Mouse (Mus musculus) spleen, adult 2 months (tissue): Measurements from ENCODE around the gene Ndufa10. TPM values are rescaled to one million over a fixed set of nuclear protein-coding genes. Genes with fewer than 3 reads are reported as not detected.

Experiments
- DNase-seq, 2 experiments: peaks; one replicate each; pipeline versions ENCODE4 v3.0.0 to v3.0.0-alpha.2; 2012 to 2021; ENCODE audit warnings: low spot score in 2 of 2, low read depth in 1 of 2
- H3K27ac ChIP-seq: fragments of 200-500 bp; 2 replicates; pipeline ENCODE4 v1.5.1; 2012; ENCODE audit warnings: low read length, inconsistent platforms; ENCODE audit not compliant: insufficient read depth
- H3K27me3 ChIP-seq: fragments of 200-500 bp; 2 replicates; pipeline ENCODE4 v1.6.1; 2012; ENCODE audit warnings: mild to moderate bottlenecking, moderate library complexity, low read length, inconsistent platforms; ENCODE audit not compliant: control insufficient read depth, insufficient read depth
- H3K36me3 ChIP-seq: fragments of 200-500 bp; 2 replicates; pipeline ENCODE4 v1.6.1; 2012; ENCODE audit warnings: mild to moderate bottlenecking, low read length, inconsistent platforms; ENCODE audit not compliant: control insufficient read depth, insufficient read depth
- H3K4me1 ChIP-seq: fragments of 200-500 bp; 2 replicates; pipeline ENCODE4 v1.6.1; 2011; ENCODE audit warnings: inconsistent platforms; ENCODE audit not compliant: control insufficient read depth, insufficient read depth, insufficient read length
- H3K4me3 ChIP-seq: fragments of 200-500 bp; 2 replicates; pipeline ENCODE4 v1.5.1; 2011; ENCODE audit warnings: mild to moderate bottlenecking, inconsistent platforms; ENCODE audit not compliant: insufficient read depth, insufficient read length; ENCODE audit errors: extremely low read depth
- CTCF ChIP-seq: fragments of 200-500 bp; IDR thresholded peaks from 2 replicates; pipeline ENCODE4 v1.5.1; 2011; ENCODE audit warnings: mild to moderate bottlenecking, inconsistent platforms; ENCODE audit not compliant: insufficient read depth, insufficient read length, insufficient replicate concordance; ENCODE audit errors: extremely low read depth
- POLR2A ChIP-seq: fragments of 200-500 bp; IDR thresholded peaks from 2 replicates; pipeline ENCODE4 v1.6.1; 2011; ENCODE audit warnings: low read depth, low read length, inconsistent platforms
- WGBS: fragments of 180-500 bp; shearing (Covaris S2); methylation state at CpG from one replicate; pipeline ENCODE4 v1.1.7; 2018; 5-methylcytosine and 5-hydroxymethylcytosine counted together
- polyA plus RNA-seq: library from polyadenylated mRNA; depleted of rRNA; stranded (reverse); fragments of >200 nt; gene quantifications from 2 replicates; pipeline ENCODE4 v1.2.3, GENCODE M21; 2012

Gene Ndufa10
- polyA plus RNA-seq, 1 experiment, result 35.8 TPM

DNA sequence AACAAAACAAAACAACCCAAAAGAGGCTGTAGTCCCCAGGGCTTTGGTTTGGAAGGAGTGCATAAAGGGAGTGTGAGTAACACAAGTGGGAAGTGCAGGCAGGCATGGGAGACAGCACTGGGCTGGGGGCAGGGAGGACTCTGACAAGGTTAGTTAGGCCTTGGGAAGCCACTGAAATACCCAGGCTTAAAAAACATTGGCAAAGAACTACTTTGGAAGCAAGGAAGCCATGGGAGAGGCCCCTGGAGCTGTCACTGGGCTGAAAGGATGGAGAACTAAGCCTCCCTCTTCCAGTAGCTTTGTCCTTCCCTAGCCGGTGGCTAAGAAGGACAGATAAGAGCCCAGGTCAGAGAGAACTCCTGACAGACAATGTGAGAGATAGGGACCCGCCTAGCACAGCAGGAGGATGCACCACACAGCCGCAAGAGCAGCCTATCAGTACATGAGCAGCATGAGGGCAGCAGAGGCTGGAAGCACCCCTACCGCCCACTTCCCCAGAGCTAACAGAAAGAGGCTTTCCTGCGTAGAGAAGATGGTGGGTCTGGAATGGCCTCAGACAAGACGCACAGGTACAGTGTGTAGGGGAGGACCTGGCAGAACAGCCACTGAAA is 32.1 kb downstream of the Ndufa10 start:
- DNase-seq, result no peak
- TF ChIP-seq CTCF (no peak), POLR2A (no peak)
- Histone ChIP-seq H3K4me3 (no peak overlapping the region), H3K27ac (no peak overlapping the region), H3K4me1 (no peaks in the 10 kb centered on the region), H3K27me3 (no peaks in the 10 kb centered on the region), H3K36me3 (peaks cover 31% of the 10 kb centered on the region)
- WGBS, result 83% methylated on average over 6 of the region's 6 CpGs

DNA sequence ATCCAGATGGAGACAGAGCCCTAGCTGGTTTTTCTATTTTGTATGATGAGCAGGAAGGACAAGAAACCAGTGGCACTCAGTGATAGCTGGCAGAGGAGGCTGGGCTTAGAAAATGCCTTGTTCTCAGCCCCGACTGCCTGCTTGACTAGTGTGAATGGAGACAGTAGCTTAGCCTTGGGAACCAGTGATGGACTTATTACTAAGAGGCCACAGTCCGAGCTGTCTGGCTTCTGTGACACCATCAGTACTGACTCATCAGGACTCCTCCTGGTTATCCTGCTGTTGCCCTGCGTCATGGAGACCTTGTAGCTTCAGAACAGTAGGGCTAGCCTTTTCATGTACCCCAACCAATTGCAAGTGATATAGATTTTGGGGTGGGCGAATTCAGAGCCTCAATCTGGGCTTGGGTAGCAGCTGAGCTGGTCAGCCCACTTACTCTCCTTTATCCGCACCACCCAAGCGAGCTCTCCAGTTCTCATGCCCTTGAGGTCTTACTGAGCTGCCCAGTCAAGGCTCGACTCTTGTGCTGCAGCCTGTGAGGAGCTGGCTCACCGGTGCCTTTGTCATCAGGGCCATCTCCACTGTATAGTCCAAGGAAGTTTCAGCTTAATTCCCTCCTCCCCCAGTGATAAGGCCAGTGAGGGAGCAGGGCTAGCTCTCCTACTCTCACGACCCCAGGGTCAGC is 33.5 kb downstream of the Ndufa10 start:
- no peak overlapping the region for H3K27ac ChIP-seq

DNA sequence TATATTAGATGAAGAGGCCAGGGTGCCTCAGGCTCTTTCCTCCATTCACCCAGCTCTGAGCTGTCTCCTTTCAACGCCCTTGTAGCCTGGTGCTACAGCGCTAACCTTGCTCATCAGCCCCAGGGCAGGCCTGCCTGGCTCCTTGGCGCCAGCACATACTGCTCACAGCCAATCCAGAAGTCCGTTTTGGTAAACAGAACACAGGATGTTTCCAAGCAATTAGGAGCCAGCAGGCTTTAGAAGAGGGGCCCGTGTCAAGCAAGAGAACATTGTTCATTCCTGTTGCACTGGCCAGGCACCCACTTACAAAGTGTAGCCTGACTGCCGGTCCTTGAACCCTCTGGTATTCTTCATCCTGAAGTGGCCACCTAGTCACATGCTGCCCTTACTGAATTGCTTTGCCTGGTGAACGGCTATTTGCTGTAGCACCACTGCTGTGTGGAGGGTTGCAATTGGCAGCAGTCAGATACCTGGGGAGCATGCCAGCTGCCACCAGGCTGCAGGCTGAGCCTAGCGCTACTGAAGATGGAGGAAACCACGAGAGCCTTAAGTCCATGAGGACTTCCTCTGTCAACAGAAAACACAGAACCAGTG is 35.9 kb downstream of the Ndufa10 start:
- Histone ChIP-seq H3K27ac (no peak overlapping the region), H3K4me3 (no peak overlapping the region), H3K27me3 (no peaks in the 10 kb centered on the region), H3K36me3 (peaks cover 16% of the 10 kb centered on the region), H3K4me1 (no peaks in the 10 kb centered on the region)
- TF ChIP-seq POLR2A (no peak), CTCF (no peak)
- 40% methylated on average over 9 of the region's 9 CpGs for WGBS
- DNase-seq, result no peak

More for the DNA sequence above, 33.5 kb downstream of the Ndufa10 start:
- TF ChIP-seq POLR2A (no peak), CTCF (no peak)
- Histone ChIP-seq H3K4me1 (no peaks in the 10 kb centered on the region), H3K27me3 (no peaks in the 10 kb centered on the region), H3K36me3 (peaks cover 28% of the 10 kb centered on the region), H3K4me3 (no peak overlapping the region)
- no peak for DNase-seq
- 95% methylated on average over 9 of the region's 9 CpGs for WGBS

DNA sequence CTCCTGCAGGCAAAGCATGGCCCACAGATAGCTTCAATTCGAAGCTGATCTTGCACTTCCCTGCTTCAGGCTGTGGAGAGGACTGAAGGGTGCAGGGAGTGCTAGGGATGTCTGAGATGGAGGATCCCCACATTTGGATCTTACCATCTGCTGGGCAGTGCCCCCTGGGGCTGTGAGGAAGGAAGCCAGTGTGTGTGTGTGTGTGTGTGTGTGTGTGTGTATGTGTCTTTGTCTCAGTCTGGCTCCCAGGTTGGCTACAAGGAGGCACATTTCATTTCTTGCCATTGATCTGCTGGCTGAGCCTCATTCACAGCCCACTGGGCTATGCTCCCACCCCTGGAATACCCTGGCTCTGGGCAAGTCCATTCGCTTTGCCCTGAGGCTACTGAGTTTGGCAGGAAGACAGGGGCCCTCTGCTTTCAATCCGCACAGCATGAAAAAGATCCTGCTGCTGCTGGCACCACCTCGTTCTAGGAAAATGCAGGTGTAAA is 36.8 kb downstream of the Ndufa10 start:
- H3K36me3 ChIP-seq, result peaks cover 13% of the 10 kb centered on the region
- DNase-seq, result no peak
- WGBS, result 82% methylated on average over 4 of the region's 4 CpGs
- H3K27ac ChIP-seq, result no peak overlapping the region
- TF ChIP-seq POLR2A, result no peak
- TF ChIP-seq CTCF, result no peak
- no peaks in the 10 kb centered on the region for H3K27me3 ChIP-seq
- H3K4me3 ChIP-seq, result no peak overlapping the region
- no peaks in the 10 kb centered on the region for H3K4me1 ChIP-seq

DNA sequence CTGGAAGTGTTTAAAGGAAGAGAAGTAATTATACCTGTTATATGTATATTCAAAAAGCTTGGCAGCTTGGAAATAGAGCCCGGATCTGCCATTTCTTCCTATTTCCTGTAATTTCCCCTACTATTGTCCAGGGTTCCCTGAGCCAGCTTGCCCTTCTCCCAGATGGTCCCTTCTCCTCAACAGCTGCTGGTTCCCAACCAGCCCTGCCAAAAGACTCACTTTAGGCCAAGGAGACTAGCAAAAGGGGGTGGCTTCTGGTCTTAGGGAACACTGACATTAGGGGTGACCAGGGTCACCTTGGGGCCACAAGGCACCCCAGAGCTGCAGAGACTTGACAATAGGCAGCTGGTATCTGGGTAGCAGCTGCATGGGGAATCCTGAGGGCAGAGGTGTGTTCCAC is 38.7 kb downstream of the Ndufa10 start:
- Histone ChIP-seq H3K36me3 (peaks cover 8% of the 10 kb centered on the region), H3K27ac (no peak overlapping the region), H3K27me3 (no peaks in the 10 kb centered on the region), H3K4me3 (no peak overlapping the region), H3K4me1 (no peaks in the 10 kb centered on the region)
- 72% methylated on average over 1 of the region's 1 CpGs for WGBS
- TF ChIP-seq CTCF, result no peak
- TF ChIP-seq POLR2A, result no peak
- DNase-seq, result no peak

- Histone ChIP-seq H3K4me1 (no peaks in the 10 kb centered on the region), H3K27ac (no peak overlapping the region), H3K36me3 (no peaks in the 10 kb centered on the region), H3K27me3 (no peaks in the 10 kb centered on the region), H3K4me3 (no peak overlapping the region)
- no peak for TF ChIP-seq CTCF
- TF ChIP-seq POLR2A, result no peak
- DNase-seq, result no peak
- 92% methylated on average over 9 of the region's 9 CpGs for WGBS
Observed at GRCm38 (mm10) chr1:92432791-92433190, 40.9 kb downstream of the Ndufa10 start.
